Mouse (Mus musculus) brain, embryonic 14.5 days (tissue): ENCODE results near the gene Man2b2. TPM values are rescaled to one million over a fixed set of nuclear protein-coding genes. Genes with fewer than 3 reads are reported as not detected.

Experiments used
- DNase-seq: peaks from one replicate; pipeline ENCODE4 v3.0.0-alpha.2; 2011; ENCODE audit warnings: low read depth
- CTCF ChIP-seq: fragments of 200-500 bp; IDR thresholded peaks from 2 replicates; pipeline ENCODE4 v1.5.1; 2012; ENCODE audit warnings: inconsistent platforms, mild to moderate bottlenecking, moderate library complexity, borderline replicate concordance; ENCODE audit not compliant: insufficient read depth, insufficient read length; ENCODE audit errors: extremely low read depth
- POLR2A ChIP-seq: fragments of 200-500 bp; IDR thresholded peaks from 2 replicates; pipeline ENCODE4 v1.6.1; 2012; ENCODE audit warnings: mild to moderate bottlenecking, inconsistent platforms, borderline replicate concordance; ENCODE audit not compliant: poor library complexity, insufficient read depth, insufficient read length, severe bottlenecking; ENCODE audit errors: extremely low read depth
- polyA plus RNA-seq: library from polyadenylated mRNA; depleted of rRNA; stranded (reverse); fragments of >200 nt; gene quantifications from 2 replicates; pipeline ENCODE4 v1.2.3, GENCODE M21; 2012; rRNA removed

The Man2b2 gene
- polyA plus RNA-seq, 1 experiment, result 18.1 TPM

DNA sequence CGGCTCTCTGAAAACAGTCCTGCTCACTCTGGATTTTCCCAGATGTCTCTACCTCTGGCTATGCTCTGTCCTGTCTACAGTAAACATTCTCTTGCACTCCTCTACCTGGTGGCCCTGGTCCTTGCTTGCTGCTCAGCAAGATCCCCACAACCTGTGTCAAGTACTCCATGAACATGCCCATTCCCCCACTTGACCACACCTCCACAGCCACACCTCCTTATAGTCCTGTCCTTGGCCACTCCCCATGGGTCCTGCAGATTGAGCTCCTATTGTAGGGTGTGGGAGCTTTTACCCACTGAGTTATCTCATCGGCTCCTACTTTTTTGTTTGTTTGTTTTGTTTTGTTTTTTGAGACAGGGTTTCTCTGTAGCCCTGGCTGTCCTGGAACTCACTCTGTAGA, 51.6 kb downstream of the Man2b2 start:
- DNase-seq, result no peak
- no peak for TF ChIP-seq POLR2A
- no peak for TF ChIP-seq CTCF

- TF ChIP-seq CTCF, result no peak
- no peak for TF ChIP-seq POLR2A
- no peak for DNase-seq
Observed at GRCm38 (mm10) chr5:36777186-36777585, 53.3 kb downstream of the Man2b2 start.

DNA sequence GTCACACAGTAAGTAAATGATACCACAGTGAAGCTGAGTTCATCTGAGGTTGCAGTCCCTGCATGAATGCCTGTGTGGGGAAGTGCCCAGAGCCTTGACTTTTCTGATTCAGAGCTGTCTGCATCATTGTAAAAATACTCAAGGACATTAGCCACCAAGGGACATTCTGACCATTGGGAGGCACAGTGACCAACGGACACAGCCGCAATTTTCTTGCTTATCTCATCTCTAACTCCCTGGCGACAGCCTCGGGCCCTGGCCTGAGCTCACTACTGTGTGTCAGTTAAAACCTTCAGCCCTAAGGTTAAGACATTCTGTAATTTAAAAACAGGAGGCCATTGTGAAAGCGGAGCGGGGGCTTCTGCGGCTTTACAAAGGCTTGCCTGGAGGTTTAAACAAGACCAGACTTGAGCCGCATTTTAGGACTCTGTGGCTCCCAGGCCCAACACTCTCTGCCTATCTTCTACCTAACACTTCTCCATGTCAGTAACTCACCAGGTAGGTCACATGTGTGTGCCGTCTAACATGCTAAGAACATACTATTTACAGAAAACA, 54.4 kb downstream of the Man2b2 start:
- no peak for DNase-seq
- TF ChIP-seq CTCF (no peak), POLR2A (no peak)

GRCm38 (mm10) chr5:36775317-36775716, 55.1 kb downstream of the Man2b2 start:
- no peak for DNase-seq
- TF ChIP-seq CTCF, result no peak
- no peak for TF ChIP-seq POLR2A

- peak; percentile 51 for DNase-seq
- no peak for TF ChIP-seq CTCF
- no peak for TF ChIP-seq POLR2A
Observed at GRCm38 (mm10) chr5:36772586-36772985, 57.9 kb downstream of the Man2b2 start.

- TF ChIP-seq POLR2A, result no peak
- TF ChIP-seq CTCF, result no peak
- no peak for DNase-seq
Observed at GRCm38 (mm10) chr5:36769603-36770002, 60.9 kb downstream of the Man2b2 start.

- no peak for TF ChIP-seq CTCF
- peak; percentile 72 for DNase-seq
Observed at GRCm38 (mm10) chr5:36766958-36767703, 63.3 kb downstream of the Man2b2 start.

DNA sequence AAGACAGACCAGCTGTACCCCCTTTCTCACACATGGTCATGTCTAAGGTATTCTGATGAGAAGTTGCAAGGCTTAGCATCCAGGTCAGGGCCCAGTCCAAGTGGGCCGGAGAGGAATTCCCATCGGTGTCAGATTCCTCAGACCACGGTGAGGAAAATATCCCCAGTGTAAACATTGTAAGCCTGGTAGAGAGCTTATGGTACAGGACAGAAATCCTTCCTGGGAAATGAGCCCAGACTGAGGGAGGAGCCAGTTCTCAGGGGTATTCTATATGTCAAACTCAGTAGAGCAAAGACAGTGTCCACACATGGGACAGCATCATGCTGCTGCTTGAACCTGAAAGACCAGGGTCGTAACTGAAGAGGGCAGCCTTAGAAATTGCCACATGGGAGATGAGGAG, 70.6 kb downstream of the Man2b2 start:
- no peak for TF ChIP-seq POLR2A
- TF ChIP-seq CTCF, result no peak
- no peak for DNase-seq

DNA sequence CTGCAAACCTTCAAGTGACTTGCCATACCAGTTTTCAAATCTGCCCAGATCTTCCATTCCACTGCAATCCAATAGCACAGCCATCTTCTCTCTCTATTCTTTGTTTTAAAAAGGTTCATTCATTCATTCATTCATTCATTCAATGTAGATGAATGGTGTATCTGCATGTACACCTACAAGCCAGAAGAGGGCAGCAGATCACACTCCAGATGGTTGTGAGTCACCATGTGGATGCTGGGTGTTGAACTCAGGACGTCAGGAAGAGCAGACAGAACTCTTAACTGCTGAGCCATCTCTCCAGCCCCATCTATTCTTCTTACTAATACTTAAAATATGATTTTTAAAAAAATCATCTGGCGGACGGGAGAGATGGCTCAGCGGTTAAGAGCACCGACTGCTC, 73.4 kb downstream of the Man2b2 start:
- DNase-seq, result no peak
- TF ChIP-seq POLR2A, result no peak
- peak; percentile 33; the same call in 1 of the 2 replicates for TF ChIP-seq CTCF

Other genes starting within 250 kb of the Man2b2 start
- 90.2 and 106 TPM in 2 replicates for gene Tbc1d14, start 237.4 kb downstream of the Man2b2 start, polyA plus RNA-seq
- 34.8 and 58.3 TPM in 2 replicates for gene D5Ertd579e, start 134.6 kb downstream of the Man2b2 start, polyA plus RNA-seq
- gene Bloc1s4, start 82.0 kb downstream of the Man2b2 start, polyA plus RNA-seq, result 22.9 and 34.5 TPM in 2 replicates
- 169 and 202 TPM in 2 replicates for gene Mrfap1, start 33.9 kb downstream of the Man2b2 start, polyA plus RNA-seq
- 49.0 and 66.7 TPM in 2 replicates for gene Ppp2r2c, start 37.9 kb upstream of the Man2b2 start, polyA plus RNA-seq
- 4.0 and 7.8 TPM in 2 replicates for gene Wfs1, start 158.6 kb upstream of the Man2b2 start, polyA plus RNA-seq